Mouse (Mus musculus) cerebellum, postnatal 4 days (tissue): Measurements from ENCODE around the gene Wnt8b.
A peak's percentile ranks its signal among the peaks of the same experiment; 100 is the strongest.

Experiments used
- DNase-seq, 2 experiments: peaks; one replicate each; pipeline ENCODE4 v3.0.0; 2022; ENCODE audit warnings: low spot score in 2 of 2, mixed read lengths in 1 of 2

Wnt8b gene

GRCm38 (mm10) chr19:44562652-44563206 is 69.5 kb downstream of the Wnt8b start, which contains the start of gene Hif1an:
Gene Hif1an, plus strand, starts transcription at chr19:44562850.
- DNase-seq, result peak; percentile 85 to 95
